Mouse (Mus musculus) MEL (cell line): ENCODE data around the gene Adamtsl3. TPM values are rescaled to one million over a fixed set of nuclear protein-coding genes. Genes with fewer than 3 reads are reported as not detected.

Experiments used
- DNase-seq: peaks from one replicate; pipeline ENCODE4 v3.0.0; 2011; ENCODE audit warnings: low read depth, low spot score
- H3K27ac ChIP-seq: 2 replicates; pipeline ENCODE4 v1.5.1; 2012; ENCODE audit warnings: low read depth, mild to moderate bottlenecking, control low read depth, low read length, moderate library complexity; ENCODE audit not compliant: control insufficient read depth
- H3K27me3 ChIP-seq, 2 experiments: fragments of 150-350 bp in 1 of 2; sonication (generic) in 1 of 2; 2 replicates each; pipeline ENCODE4 v1.6.1; 2012; ENCODE audit warnings: low read length in 2 of 2, mild to moderate bottlenecking in 2 of 2, improper control_type of control experiment in 1 of 2, moderate library complexity in 1 of 2; ENCODE audit not compliant: insufficient read depth in 2 of 2, control insufficient read depth in 1 of 2
- H3K36me3 ChIP-seq, 2 experiments: 2 replicates each; pipeline ENCODE4 v1.6.1; 2012 to 2014; ENCODE audit warnings: low read length in 2 of 2, improper control_type of control experiment in 1 of 2, inconsistent platforms in 1 of 2, mild to moderate bottlenecking in 1 of 2; ENCODE audit not compliant: insufficient read depth in 2 of 2, control insufficient read depth in 1 of 2
- H3K4me1 ChIP-seq, 2 experiments: fragments of 150-350 bp in 1 of 2; sonication (generic) in 1 of 2; 2 replicates each; pipeline ENCODE4 v1.6.1; 2012; ENCODE audit warnings: low read length in 2 of 2, improper control_type of control experiment in 1 of 2, mild to moderate bottlenecking in 1 of 2; ENCODE audit not compliant: insufficient read depth in 2 of 2, control insufficient read depth in 1 of 2
- H3K4me3 ChIP-seq, 2 experiments: fragments of 150-350 bp in 1 of 2; sonication (generic) in 1 of 2; 2 replicates each; pipeline ENCODE4 v1.5.1; 2012; ENCODE audit warnings: low read depth in 2 of 2, low read length in 2 of 2, mild to moderate bottlenecking in 2 of 2, moderate library complexity in 2 of 2, control low read depth in 1 of 2, improper control_type of control experiment in 1 of 2; ENCODE audit not compliant: control insufficient read depth in 1 of 2, insufficient read depth in 1 of 2
- H3K79me2 ChIP-seq: 2 replicates; pipeline ENCODE4 v1.6.1; 2012; ENCODE audit warnings: mild to moderate bottlenecking, low read length, moderate library complexity; ENCODE audit not compliant: control insufficient read depth, poor library complexity, insufficient read depth
- H3K9ac ChIP-seq: 2 replicates; pipeline ENCODE4 v1.6.1; 2012; ENCODE audit warnings: low read depth, mild to moderate bottlenecking, control low read depth, low read length, moderate library complexity; ENCODE audit not compliant: control insufficient read depth, poor library complexity, severe bottlenecking
- H3K9me3 ChIP-seq: fragments of 150-350 bp; sonication (generic); replicated peaks from 2 replicates; pipeline ENCODE4 v1.6.1; 2012; ENCODE audit warnings: mild to moderate bottlenecking, low read length, improper control_type of control experiment, moderate library complexity; ENCODE audit not compliant: insufficient read depth
- CHD1 ChIP-seq: IDR thresholded peaks from 2 replicates; pipeline ENCODE4 v1.6.1; 2012; ENCODE audit warnings: low read depth, mild to moderate bottlenecking, inconsistent platforms, low read length, improper control_type of control experiment
- CHD2 ChIP-seq: IDR thresholded peaks from 2 replicates; pipeline ENCODE4 v1.6.1; 2011; ENCODE audit warnings: low read length, improper control_type of control experiment
- E2F4 ChIP-seq: IDR thresholded peaks from 2 replicates; pipeline ENCODE4 v1.6.1; 2011; ENCODE audit warnings: low read depth, low read length, improper control_type of control experiment, borderline replicate concordance
- EP300 ChIP-seq, 2 experiments: IDR thresholded peaks; 2 replicates each; pipeline ENCODE4 v1.6.1; 2011; ENCODE audit warnings: improper control_type of control experiment in 2 of 2, low read length in 2 of 2, low read depth in 1 of 2, mild to moderate bottlenecking in 1 of 2
- ETS1 ChIP-seq: IDR thresholded peaks from 2 replicates; pipeline ENCODE4 v1.6.1; 2012; ENCODE audit warnings: low read depth, mild to moderate bottlenecking, inconsistent platforms, low read length, improper control_type of control experiment, moderate library complexity
- GABPA ChIP-seq: IDR thresholded peaks from 2 replicates; pipeline ENCODE4 v1.6.1; 2012; ENCODE audit warnings: low read depth, mild to moderate bottlenecking, inconsistent platforms, low read length, improper control_type of control experiment, moderate library complexity
- GATA1 ChIP-seq: IDR thresholded peaks from 2 replicates; pipeline ENCODE4 v1.6.1; 2011; ENCODE audit warnings: low read depth, low read length, improper control_type of control experiment
- JUND ChIP-seq: IDR thresholded peaks from 2 replicates; pipeline ENCODE4 v1.6.1; 2011; ENCODE audit warnings: low read depth, mild to moderate bottlenecking, improper control_type of control experiment, low read length
- KAT2A ChIP-seq: conservative IDR thresholded peaks from 2 replicates; pipeline ENCODE4 v1.6.1; 2012; ENCODE audit warnings: low read depth, low read length, improper control_type of control experiment, inconsistent platforms
- MAZ ChIP-seq: IDR thresholded peaks from 2 replicates; pipeline ENCODE4 v1.6.1; 2012; ENCODE audit warnings: low read depth, mild to moderate bottlenecking, inconsistent platforms, low read length, improper control_type of control experiment
- MEF2A ChIP-seq: IDR thresholded peaks from 2 replicates; pipeline ENCODE4 v1.6.1; 2014; ENCODE audit warnings: low read depth, mild to moderate bottlenecking, inconsistent platforms, low read length, improper control_type of control experiment; ENCODE audit not compliant: poor library complexity, insufficient replicate concordance, severe bottlenecking; ENCODE audit errors: extremely low read depth
- NRF1 ChIP-seq: IDR thresholded peaks from 2 replicates; pipeline ENCODE4 v1.6.1; 2014; ENCODE audit warnings: low read depth, mild to moderate bottlenecking, inconsistent platforms, low read length, improper control_type of control experiment, moderate library complexity; ENCODE audit not compliant: poor library complexity, insufficient read depth, severe bottlenecking
- POLR2AphosphoS2 ChIP-seq: IDR thresholded peaks from 2 replicates; pipeline ENCODE4 v1.6.1; 2011; ENCODE audit warnings: low read length, improper control_type of control experiment
- POLR2AphosphoS5 ChIP-seq: IDR thresholded peaks from 2 replicates; pipeline ENCODE4 v1.6.1; 2012; ENCODE audit warnings: low read depth, borderline replicate concordance, mild to moderate bottlenecking, inconsistent platforms, low read length, moderate library complexity, mixed read lengths
- SIN3A ChIP-seq: IDR thresholded peaks from 2 replicates; pipeline ENCODE4 v1.6.1; 2012; ENCODE audit warnings: low read length, improper control_type of control experiment, inconsistent platforms
- SMC3 ChIP-seq: IDR thresholded peaks from 2 replicates; pipeline ENCODE4 v1.6.1; 2011; ENCODE audit warnings: low read depth, low read length, improper control_type of control experiment
- TCF12 ChIP-seq: IDR thresholded peaks from 2 replicates; pipeline ENCODE4 v1.6.1; 2014; ENCODE audit warnings: low read depth, mild to moderate bottlenecking, inconsistent platforms, low read length, improper control_type of control experiment, moderate library complexity
- UBTF ChIP-seq: IDR thresholded peaks from 2 replicates; pipeline ENCODE4 v1.6.1; 2012; ENCODE audit warnings: low read depth, mild to moderate bottlenecking, inconsistent platforms, low read length, improper control_type of control experiment, moderate library complexity, borderline replicate concordance; ENCODE audit not compliant: insufficient read depth
- USF1 ChIP-seq: IDR thresholded peaks from 2 replicates; pipeline ENCODE4 v1.6.1; 2014; ENCODE audit warnings: low read depth, mild to moderate bottlenecking, inconsistent platforms, low read length, improper control_type of control experiment, moderate library complexity
- polyA plus RNA-seq, 2 experiments: library from polyadenylated mRNA; stranded (reverse) in 1 of 2; unstranded in 1 of 2; fragments of >175 nt in 1 of 2; fragments of >200 nt in 1 of 2; gene quantifications; 2 replicates each; pipeline versions ENCODE4 v1.2.1 to v1.2.4; 2012; ENCODE audit warnings: low replicate concordance in 2 of 2, low read depth in 1 of 2; ENCODE audit not compliant: insufficient read length in 2 of 2, insufficient read depth in 1 of 2, missing spikeins in 1 of 2
- total RNA-seq: library from RNA; depleted of rRNA; stranded (reverse); fragments of 300-350 nt; gene quantifications from 2 replicates; pipeline ENCODE4 v1.2.3, GENCODE M21; 2012

Gene Adamtsl3
- total and polyA plus RNA-seq, 3 experiments = not detected

DNA sequence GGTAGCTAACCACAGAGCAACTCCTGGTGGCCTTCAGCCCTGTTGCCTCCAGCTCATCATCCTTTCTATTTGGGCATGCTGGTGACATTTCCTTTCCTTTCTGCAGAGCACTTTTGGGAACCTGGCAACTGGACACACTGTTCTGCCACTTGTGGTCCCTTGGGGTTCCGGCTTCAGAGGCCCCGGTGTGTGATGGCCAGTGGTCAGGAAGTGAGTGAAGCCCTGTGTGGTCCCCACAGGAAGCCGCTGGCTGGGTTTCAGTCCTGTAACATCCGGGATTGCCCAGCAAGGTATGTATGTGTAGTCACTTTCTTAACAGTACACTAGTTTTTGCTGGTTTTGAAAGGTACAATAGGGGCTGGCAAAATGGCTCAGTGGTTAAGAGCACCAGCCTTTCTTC is 266.5 kb downstream of the Adamtsl3 start:
- Histone ChIP-seq H3K36me3 (no peaks in the 10 kb centered on the region), H3K9ac (no peak overlapping the region), H3K9me3 (no peaks in the 10 kb centered on the region), H3K4me3 (no peak overlapping the region), H3K27ac (no peak overlapping the region), H3K4me1 (no peaks in the 10 kb centered on the region), H3K79me2 (no peaks in the 10 kb centered on the region), H3K27me3 (no peaks in the 10 kb centered on the region)
- DNase-seq = no peak
- TF ChIP-seq JUND (no peak), TCF12 (no peak), GABPA (no peak)

DNA sequence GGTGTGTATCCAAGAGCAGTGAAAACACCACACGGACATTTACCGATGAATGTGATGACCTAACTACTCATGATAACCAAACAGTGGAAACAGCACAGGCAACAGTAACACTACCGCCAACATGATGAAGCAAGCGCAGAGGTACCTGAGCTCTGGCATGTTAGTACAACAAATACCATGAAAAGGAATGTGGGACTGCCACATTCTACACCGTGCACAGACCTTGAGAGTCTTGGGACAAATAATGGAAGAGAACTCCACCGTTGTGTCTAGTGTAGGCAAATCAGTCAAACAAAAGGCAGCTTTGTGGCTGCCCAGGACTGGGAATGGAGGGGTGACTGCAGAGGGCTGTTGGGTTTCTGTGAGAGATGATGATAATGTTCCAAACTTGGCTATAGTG is 269.9 kb downstream of the Adamtsl3 start:
- TF ChIP-seq MAZ (no peak), KAT2A (no peak), MEF2A (no peak), USF1 (no peak), CHD2 (no peak), NRF1 (no peak), ETS1 (no peak), CHD1 (no peak), GATA1 (no peak), E2F4 (no peak), UBTF (no peak), POLR2AphosphoS2 (no peak), POLR2AphosphoS5 (no peak), EP300 (IDR thresholded peaks at IDR 0.05; ENCODE audit: low read depth in 1 of 2, low read length in 2 of 2) (no peak), TCF12 (no peak), SMC3 (no peak), SIN3A (no peak)
- Histone ChIP-seq H3K27me3 (no peaks in the 10 kb centered on the region), H3K4me1 (no peaks in the 10 kb centered on the region), H3K27ac (no peak overlapping the region), H3K9me3 (no peaks in the 10 kb centered on the region), H3K4me3 (no peak overlapping the region), H3K79me2 (no peaks in the 10 kb centered on the region), H3K9ac (no peak overlapping the region), H3K36me3 (no peaks in the 10 kb centered on the region)
- no peak for DNase-seq
